Mouse (Mus musculus): ENCODE measurements around the gene Vrk2. TPM values are rescaled to one million over a fixed set of nuclear protein-coding genes. Genes with fewer than 3 reads are reported as not detected.

Gene Vrk2
- polyA plus RNA-seq, 1 experiment from 2014 or later = 16.8 TPM

- no peak overlapping the region for H3K4me3 ChIP-seq (ENCODE audit: control insufficient read depth in 1 of 2, insufficient read depth in 1 of 2, low read depth in 1 of 2, low read length in 2 of 2)
- ATAC-seq (ENCODE audit: insufficient number of reproducible peaks, insufficient read depth, low FRiP score, low read depth) = no peak
- 82% methylated on average over 5 of the region's 5 CpGs for WGBS
- H3K9ac ChIP-seq (ENCODE audit: low read length) = no peak overlapping the region
- no peaks in the 10 kb centered on the region for H3K27me3 ChIP-seq (ENCODE audit: control insufficient read depth, insufficient read depth, low read length)
- H3K36me3 ChIP-seq (ENCODE audit: control insufficient read depth, insufficient read depth, low read length) = 0 out of 2 replicates have a peak, but pooled peaks cover 4% of the 10 kb centered on the region
- H3K9me3 ChIP-seq (ENCODE audit: control insufficient read depth, low read length) = no peaks in the 10 kb centered on the region
- no peak overlapping the region for H3K27ac ChIP-seq (replicated peaks in 1 of 2; ENCODE audit: control insufficient read depth in 1 of 2, insufficient read depth in 1 of 2, low read depth in 2 of 2, low read length in 2 of 2)
- no peaks in the 10 kb centered on the region for H3K4me1 ChIP-seq (ENCODE audit: control insufficient read depth in 2 of 2, insufficient read depth in 2 of 2, low read length in 2 of 2)
- no peak overlapping the region for H3K4me2 ChIP-seq (ENCODE audit: low read length)
Measured at GRCm38 (mm10) chr11:26532994-26533827, 60.6 kb downstream of the Vrk2 start.

GRCm38 (mm10) chr11:26526861-26527260 lies 66.9 kb downstream of the Vrk2 start:
- WGBS = 86% methylated on average over 2 of the region's 2 CpGs
- ATAC-seq (ENCODE audit: insufficient number of reproducible peaks, insufficient read depth, low FRiP score, low read depth) = no peak
- Histone ChIP-seq H3K27ac (replicated peaks in 1 of 2; ENCODE audit: control insufficient read depth in 1 of 2, insufficient read depth in 1 of 2, low read depth in 2 of 2, low read length in 2 of 2) (no peak overlapping the region), H3K9ac (ENCODE audit: low read length) (no peak overlapping the region), H3K27me3 (ENCODE audit: control insufficient read depth, insufficient read depth, low read length) (no peaks in the 10 kb centered on the region), H3K4me3 (ENCODE audit: control insufficient read depth in 1 of 2, insufficient read depth in 1 of 2, low read depth in 1 of 2, low read length in 2 of 2) (no peak overlapping the region), H3K4me1 (ENCODE audit: control insufficient read depth in 2 of 2, insufficient read depth in 2 of 2, low read length in 2 of 2) (no peaks in the 10 kb centered on the region), H3K9me3 (ENCODE audit: control insufficient read depth, low read length) (no peaks in the 10 kb centered on the region), H3K4me2 (ENCODE audit: low read length) (no peak overlapping the region), H3K36me3 (ENCODE audit: control insufficient read depth, insufficient read depth, low read length) (peaks cover 11% of the 10 kb centered on the region; the same call in 1 of the 2 replicates)

- Histone ChIP-seq H3K4me1 (ENCODE audit: control insufficient read depth in 2 of 2, insufficient read depth in 2 of 2, low read length in 2 of 2) (peaks cover 2 to 3% of the 10 kb centered on the region in 2 experiments; a peak in 1 of 4 replicates), H3K9me3 (ENCODE audit: control insufficient read depth, low read length) (no peaks in the 10 kb centered on the region), H3K27me3 (ENCODE audit: control insufficient read depth, insufficient read depth, low read length) (no peaks in the 10 kb centered on the region), H3K27ac (replicated peaks in 1 of 2; ENCODE audit: control insufficient read depth in 1 of 2, insufficient read depth in 1 of 2, low read depth in 2 of 2, low read length in 2 of 2) (no peak overlapping the region), H3K4me3 (ENCODE audit: control insufficient read depth in 1 of 2, insufficient read depth in 1 of 2, low read depth in 1 of 2, low read length in 2 of 2) (no peak overlapping the region), H3K4me2 (ENCODE audit: low read length) (no peak overlapping the region), H3K9ac (ENCODE audit: low read length) (no peak overlapping the region), H3K36me3 (ENCODE audit: control insufficient read depth, insufficient read depth, low read length) (no peaks in the 10 kb centered on the region)
- WGBS = 35% methylated on average over 3 of the region's 3 CpGs
- ATAC-seq (ENCODE audit: insufficient number of reproducible peaks, insufficient read depth, low FRiP score, low read depth) = no peak
Measured at GRCm38 (mm10) chr11:26518991-26519390, 74.8 kb downstream of the Vrk2 start.

GRCm38 (mm10) chr11:26516086-26516485 lies 77.7 kb downstream of the Vrk2 start:
- ATAC-seq (ENCODE audit: insufficient number of reproducible peaks, insufficient read depth, low FRiP score, low read depth) = no peak; the same call in 1 of the 2 replicates
- H3K36me3 ChIP-seq (ENCODE audit: control insufficient read depth, insufficient read depth, low read length) = no peaks in the 10 kb centered on the region
- 20% methylated on average over 2 of the region's 2 CpGs for WGBS
- H3K4me1 ChIP-seq (ENCODE audit: control insufficient read depth in 2 of 2, insufficient read depth in 2 of 2, low read length in 2 of 2) = peaks cover 2 to 3% of the 10 kb centered on the region in 2 experiments; a peak in 1 of 4 replicates
- peak overlapping the region; percentile 14; the same call in 1 of the 2 replicates for H3K4me2 ChIP-seq (ENCODE audit: low read length)
- no peak overlapping the region for H3K9ac ChIP-seq (ENCODE audit: low read length)
- H3K27me3 ChIP-seq (ENCODE audit: control insufficient read depth, insufficient read depth, low read length) = no peaks in the 10 kb centered on the region
- no peak overlapping the region for H3K4me3 ChIP-seq (ENCODE audit: control insufficient read depth in 1 of 2, insufficient read depth in 1 of 2, low read depth in 1 of 2, low read length in 2 of 2)
- H3K9me3 ChIP-seq (ENCODE audit: control insufficient read depth, low read length) = no peaks in the 10 kb centered on the region
- peak overlapping the region in 1 of 2 experiments; percentile 25; a peak in 2 of 4 replicates for H3K27ac ChIP-seq (replicated peaks in 1 of 2; ENCODE audit: control insufficient read depth in 1 of 2, insufficient read depth in 1 of 2, low read depth in 2 of 2, low read length in 2 of 2)

GRCm38 (mm10) chr11:26513683-26514082 lies 80.1 kb downstream of the Vrk2 start:
- H3K27ac ChIP-seq (replicated peaks in 1 of 2; ENCODE audit: control insufficient read depth in 1 of 2, insufficient read depth in 1 of 2, low read depth in 2 of 2, low read length in 2 of 2) = no peak overlapping the region
- no peak for ATAC-seq (ENCODE audit: insufficient number of reproducible peaks, insufficient read depth, low FRiP score, low read depth)

GRCm38 (mm10) chr11:26495951-26496350 lies 97.8 kb downstream of the Vrk2 start:
- no peak for ATAC-seq (ENCODE audit: insufficient number of reproducible peaks, insufficient read depth, low FRiP score, low read depth)
- 92% methylated on average over 5 of the region's 5 CpGs for WGBS
- Histone ChIP-seq H3K27me3 (ENCODE audit: control insufficient read depth, insufficient read depth, low read length) (no peaks in the 10 kb centered on the region), H3K36me3 (ENCODE audit: control insufficient read depth, insufficient read depth, low read length) (no peaks in the 10 kb centered on the region), H3K4me3 (ENCODE audit: control insufficient read depth in 1 of 2, insufficient read depth in 1 of 2, low read depth in 1 of 2, low read length in 2 of 2) (no peak overlapping the region), H3K4me1 (ENCODE audit: control insufficient read depth in 2 of 2, insufficient read depth in 2 of 2, low read length in 2 of 2) (no peaks in the 10 kb centered on the region), H3K4me2 (ENCODE audit: low read length) (no peak overlapping the region), H3K9ac (ENCODE audit: low read length) (no peak overlapping the region), H3K9me3 (ENCODE audit: control insufficient read depth, low read length) (no peaks in the 10 kb centered on the region), H3K27ac (replicated peaks in 1 of 2; ENCODE audit: control insufficient read depth in 1 of 2, insufficient read depth in 1 of 2, low read depth in 2 of 2, low read length in 2 of 2) (no peak overlapping the region)

More at GRCm38 (mm10) chr11:26513683-26514082, 80.1 kb downstream of the Vrk2 start:
- H3K4me2 ChIP-seq (ENCODE audit: low read length) = no peak overlapping the region
- H3K4me1 ChIP-seq (ENCODE audit: control insufficient read depth in 2 of 2, insufficient read depth in 2 of 2, low read length in 2 of 2) = peaks cover 2 to 3% of the 10 kb centered on the region in 2 experiments; a peak in 1 of 4 replicates
- H3K27me3 ChIP-seq (ENCODE audit: control insufficient read depth, insufficient read depth, low read length) = no peaks in the 10 kb centered on the region
- H3K9ac ChIP-seq (ENCODE audit: low read length) = no peak overlapping the region
- H3K4me3 ChIP-seq (ENCODE audit: control insufficient read depth in 1 of 2, insufficient read depth in 1 of 2, low read depth in 1 of 2, low read length in 2 of 2) = no peak overlapping the region
- H3K36me3 ChIP-seq (ENCODE audit: control insufficient read depth, insufficient read depth, low read length) = no peaks in the 10 kb centered on the region
- H3K9me3 ChIP-seq (ENCODE audit: control insufficient read depth, low read length) = no peaks in the 10 kb centered on the region

- peak; percentile 39; the same call in 1 of the 2 replicates for ATAC-seq (ENCODE audit: insufficient number of reproducible peaks, insufficient read depth, low FRiP score, low read depth)
- Histone ChIP-seq H3K27me3 (ENCODE audit: control insufficient read depth, insufficient read depth, low read length) (no peaks in the 10 kb centered on the region), H3K4me1 (ENCODE audit: control insufficient read depth in 2 of 2, insufficient read depth in 2 of 2, low read length in 2 of 2) (no peaks in the 10 kb centered on the region), H3K4me3 (ENCODE audit: control insufficient read depth in 1 of 2, insufficient read depth in 1 of 2, low read depth in 1 of 2, low read length in 2 of 2) (no peak overlapping the region), H3K27ac (replicated peaks in 1 of 2; ENCODE audit: control insufficient read depth in 1 of 2, insufficient read depth in 1 of 2, low read depth in 2 of 2, low read length in 2 of 2) (peak overlapping the region; percentile 22 to 37; a peak in 2 of 4 replicates), H3K9ac (ENCODE audit: low read length) (no peak overlapping the region), H3K9me3 (ENCODE audit: control insufficient read depth, low read length) (no peaks in the 10 kb centered on the region), H3K36me3 (ENCODE audit: control insufficient read depth, insufficient read depth, low read length) (0 out of 2 replicates have a peak, but pooled peaks cover 4% of the 10 kb centered on the region), H3K4me2 (ENCODE audit: low read length) (no peak overlapping the region)
- 53% methylated on average over 12 of the region's 12 CpGs for WGBS
Measured at GRCm38 (mm10) chr11:26489761-26490466, 103.9 kb downstream of the Vrk2 start.
